10 mouse cellular contexts compared by ENCODE assay signal in genomic region chr12:112664656-112665055, GRCm38 (mm10). TPM values are rescaled to one million over a fixed set of nuclear protein-coding genes. Genes with fewer than 3 reads are reported as not detected.
DNase-seq lines count a peak whose midpoint lies in the region; ATAC-seq and TF ChIP-seq lines count a peak whose summit lies in the region.
"Had no signal": no experiment of that assay in that cellular context is flagged by ENCODE, and none has a peak within 500 bp of the region (broad histone marks: within the 10 kb centered on the region; RNA-seq: fewer than 3 reads in every experiment).

No protein-coding gene starts in this region.

- H3K4me2 ChIP-seq in intestine, embryonic 15.5 days (replicated peaks): no peak overlapping the region
- no peak overlapping the region for H3K4me2 ChIP-seq in intestine, postnatal 0 days (replicated peaks; ENCODE audit: low read depth)
- no peak overlapping the region for H3K4me2 ChIP-seq in forebrain, embryonic 11.5 days (ENCODE audit: low read depth, low read length, severe bottlenecking)
- H3K4me2 ChIP-seq in hindbrain, embryonic 14.5 days (replicated peaks): peak overlapping the region; percentile 27
- peak overlapping the region; percentile 36 for H3K4me2 ChIP-seq in neural tube, embryonic 13.5 days
- H3K4me2 ChIP-seq: liver, embryonic 13.5 days had no signal

- WGBS in intestine, embryonic 15.5 days: 53% methylated on average over 5 of the region's 5 CpGs
- WGBS in intestine, postnatal 0 days: 35% methylated on average over 5 of the region's 5 CpGs
- WGBS in forebrain, embryonic 11.5 days: 77% methylated on average over 5 of the region's 5 CpGs
- WGBS in hindbrain, embryonic 14.5 days: 37% methylated on average over 5 of the region's 5 CpGs
- 27% methylated on average over 5 of the region's 5 CpGs for WGBS in neural tube, embryonic 13.5 days

- H3K9ac ChIP-seq in intestine, embryonic 15.5 days: no peak overlapping the region
- H3K9ac ChIP-seq in intestine, postnatal 0 days (ENCODE audit: low read depth, low read length): no peak overlapping the region
- peak overlapping the region; percentile 20 for H3K9ac ChIP-seq in forebrain, embryonic 11.5 days (ENCODE audit: low read length)
- peak overlapping the region; percentile 9; the same call in 1 of the 2 replicates for H3K9ac ChIP-seq in hindbrain, embryonic 14.5 days
- peak overlapping the region; percentile 55 for H3K9ac ChIP-seq in neural tube, embryonic 13.5 days
- H3K9ac ChIP-seq: liver, embryonic 13.5 days had no signal

- no peak for ATAC-seq in intestine, embryonic 15.5 days
- no peak for ATAC-seq in intestine, postnatal 0 days
- no peak for ATAC-seq in forebrain, embryonic 11.5 days (replicated peaks; ENCODE audit: low FRiP score)
- ATAC-seq in hindbrain, embryonic 14.5 days (ENCODE audit: low FRiP score): no peak
- ATAC-seq in neural tube, embryonic 13.5 days (ENCODE audit: low read depth): no peak

- DNase-seq in forebrain, embryonic 11.5 days (ENCODE audit: low spot score): no peak
- DNase-seq in hindbrain, embryonic 14.5 days (ENCODE audit: low spot score): no peak
- no peak for DNase-seq in layer of hippocampus, adult 9-11 months
- no peak for DNase-seq in kidney, adult 11 months
- DNase-seq: liver, embryonic 13.5 days; spleen, adult 18-20 months had no signal

- H3K27ac ChIP-seq in intestine, embryonic 15.5 days: 0 out of 2 replicates have a peak overlapping the region, but pooled peaks have one; percentile 70
- no peak overlapping the region for H3K27ac ChIP-seq in intestine, postnatal 0 days (ENCODE audit: low read depth, low read length)
- peak overlapping the region; percentile 70 for H3K27ac ChIP-seq in forebrain, embryonic 11.5 days (ENCODE audit: low read depth, low read length)
- H3K27ac ChIP-seq in hindbrain, embryonic 14.5 days: peak overlapping the region; percentile 88
- H3K27ac ChIP-seq in neural tube, embryonic 13.5 days (replicated peaks): peak overlapping the region; percentile 96
- H3K27ac ChIP-seq: liver, embryonic 13.5 days had no signal

- H3K27me3 ChIP-seq in intestine, embryonic 15.5 days (replicated peaks): no peaks in the 10 kb centered on the region
- H3K27me3 ChIP-seq in intestine, postnatal 0 days (replicated peaks; ENCODE audit: control insufficient read depth, insufficient read depth, low read length): no peaks in the 10 kb centered on the region
- H3K27me3 ChIP-seq in forebrain, embryonic 11.5 days (ENCODE audit: control insufficient read depth, insufficient read depth, low read length): no peaks in the 10 kb centered on the region
- no peaks in the 10 kb centered on the region for H3K27me3 ChIP-seq in hindbrain, embryonic 14.5 days (ENCODE audit: control insufficient read depth, insufficient read depth, low read length)
- no peaks in the 10 kb centered on the region for H3K27me3 ChIP-seq in neural tube, embryonic 13.5 days
- H3K27me3 ChIP-seq: liver, embryonic 13.5 days had no signal

- H3K9me3 ChIP-seq in intestine, embryonic 15.5 days: no peaks in the 10 kb centered on the region
- no peaks in the 10 kb centered on the region for H3K9me3 ChIP-seq in intestine, postnatal 0 days (ENCODE audit: control insufficient read depth)
- no peaks in the 10 kb centered on the region for H3K9me3 ChIP-seq in forebrain, embryonic 11.5 days (ENCODE audit: control insufficient read depth, low read length)
- no peaks in the 10 kb centered on the region for H3K9me3 ChIP-seq in hindbrain, embryonic 14.5 days (ENCODE audit: control insufficient read depth, low read length)
- H3K9me3 ChIP-seq in neural tube, embryonic 13.5 days: no peaks in the 10 kb centered on the region
- H3K9me3 ChIP-seq: liver, embryonic 13.5 days had no signal

- H3K36me3 ChIP-seq in intestine, embryonic 15.5 days: peaks cover 55% of the 10 kb centered on the region
- peaks cover 73% of the 10 kb centered on the region for H3K36me3 ChIP-seq in intestine, postnatal 0 days (ENCODE audit: control insufficient read depth, insufficient read depth)
- H3K36me3 ChIP-seq in forebrain, embryonic 11.5 days (ENCODE audit: control insufficient read depth, insufficient read depth, low read length): no peaks in the 10 kb centered on the region; the same call in 1 of the 2 replicates
- H3K36me3 ChIP-seq in hindbrain, embryonic 14.5 days (replicated peaks; ENCODE audit: control insufficient read depth, insufficient read depth): peaks cover 70% of the 10 kb centered on the region
- peaks cover 67% of the 10 kb centered on the region for H3K36me3 ChIP-seq in neural tube, embryonic 13.5 days

- no peak overlapping the region for H3K4me3 ChIP-seq in intestine, embryonic 15.5 days (replicated peaks)
- no peak overlapping the region for H3K4me3 ChIP-seq in intestine, postnatal 0 days (ENCODE audit: low read depth, low read length)
- no peak overlapping the region for H3K4me3 ChIP-seq in forebrain, embryonic 11.5 days (ENCODE audit: low read depth, low read length)
- no peak overlapping the region for H3K4me3 ChIP-seq in hindbrain, embryonic 14.5 days (replicated peaks; ENCODE audit: low read length)
- no peak overlapping the region for H3K4me3 ChIP-seq in neural tube, embryonic 13.5 days
- H3K4me3 ChIP-seq: erythroblast, embryonic 14.5 days; liver, embryonic 13.5 days had no signal

- H3K4me1 ChIP-seq in intestine, embryonic 15.5 days (replicated peaks): peaks cover 85% of the 10 kb centered on the region
- peaks cover 32% of the 10 kb centered on the region for H3K4me1 ChIP-seq in intestine, postnatal 0 days (replicated peaks; ENCODE audit: control insufficient read depth, insufficient read depth, low read length)
- peaks cover 36% of the 10 kb centered on the region for H3K4me1 ChIP-seq in forebrain, embryonic 11.5 days (replicated peaks; ENCODE audit: control insufficient read depth, insufficient read depth, low read length)
- H3K4me1 ChIP-seq in hindbrain, embryonic 14.5 days (replicated peaks; ENCODE audit: control insufficient read depth, insufficient read depth, low read length): peaks cover 65% of the 10 kb centered on the region
- peaks cover 100% of the 10 kb centered on the region for H3K4me1 ChIP-seq in neural tube, embryonic 13.5 days (replicated peaks)

- no peak for TF ChIP-seq CTCF in intestine, postnatal 0 days (IDR thresholded peaks at IDR 0.05; ENCODE audit: low read depth)

RNA-seq across cellular contexts. Expression of gene Akt1, which starts 10.0 kb away (rescaled TPM):
- 128 and 141 TPM in 2 replicates for polyA plus RNA-seq in intestine, embryonic 15.5 days (2015; fragmentation: Nextera tagmentation; extraction: Ambion mirVana)
- 121 and 125 TPM in 2 replicates for polyA plus RNA-seq in intestine, postnatal 0 days (2015; fragmentation: Nextera tagmentation; extraction: Ambion mirVana)
- 99.4 and 123 TPM in 2 replicates for polyA plus RNA-seq in forebrain, embryonic 11.5 days (2014; fragmentation: Nextera tagmentation; extraction: Ambion mirVana)
- polyA plus RNA-seq in hindbrain, embryonic 14.5 days (2014; fragmentation: Nextera tagmentation; extraction: Ambion mirVana): 69.2 and 70.3 TPM in 2 replicates
- 73.4 and 101 TPM in 2 replicates for polyA plus RNA-seq in neural tube, embryonic 13.5 days (2015; fragmentation: Nextera tagmentation; extraction: Ambion mirVana)

RNA-seq across cellular contexts. Expression of gene Zbtb42, which starts 14.0 kb away (rescaled TPM):
- polyA plus RNA-seq in intestine, embryonic 15.5 days (2015; fragmentation: Nextera tagmentation; extraction: Ambion mirVana): 7.5 and 10.3 TPM in 2 replicates
- 8.1 and 8.3 TPM in 2 replicates for polyA plus RNA-seq in intestine, postnatal 0 days (2015; fragmentation: Nextera tagmentation; extraction: Ambion mirVana)
- 4.4 and 5.3 TPM in 2 replicates for polyA plus RNA-seq in forebrain, embryonic 11.5 days (2014; fragmentation: Nextera tagmentation; extraction: Ambion mirVana)
- 2.2 and 4.7 TPM in 2 replicates for polyA plus RNA-seq in hindbrain, embryonic 14.5 days (2014; fragmentation: Nextera tagmentation; extraction: Ambion mirVana)
- 2.1 TPM in 2 replicates for polyA plus RNA-seq in neural tube, embryonic 13.5 days (2015; fragmentation: Nextera tagmentation; extraction: Ambion mirVana)

RNA-seq across cellular contexts. Expression of gene Siva1, which starts 20.2 kb away (rescaled TPM):
- polyA plus RNA-seq in intestine, embryonic 15.5 days (2015; fragmentation: Nextera tagmentation; extraction: Ambion mirVana): 183 and 225 TPM in 2 replicates
- 52.6 and 54.5 TPM in 2 replicates for polyA plus RNA-seq in intestine, postnatal 0 days (2015; fragmentation: Nextera tagmentation; extraction: Ambion mirVana)
- polyA plus RNA-seq in forebrain, embryonic 11.5 days (2014; fragmentation: Nextera tagmentation; extraction: Ambion mirVana): 227 and 257 TPM in 2 replicates
- 54.2 and 58.4 TPM in 2 replicates for polyA plus RNA-seq in hindbrain, embryonic 14.5 days (2014; fragmentation: Nextera tagmentation; extraction: Ambion mirVana)
- 66.3 and 75.0 TPM in 2 replicates for polyA plus RNA-seq in neural tube, embryonic 13.5 days (2015; fragmentation: Nextera tagmentation; extraction: Ambion mirVana)

RNA-seq across cellular contexts. Expression of gene Adssl1, which starts 44.8 kb away (rescaled TPM):
- 2.1 and 2.8 TPM in 2 replicates for polyA plus RNA-seq in intestine, embryonic 15.5 days (2015; fragmentation: Nextera tagmentation; extraction: Ambion mirVana)
- polyA plus RNA-seq in intestine, postnatal 0 days (2015; fragmentation: Nextera tagmentation; extraction: Ambion mirVana): 0.57 and 0.67 TPM in 2 replicates
- 1.9 and 2.1 TPM in 2 replicates for polyA plus RNA-seq in forebrain, embryonic 11.5 days (2014; fragmentation: Nextera tagmentation; extraction: Ambion mirVana)
- polyA plus RNA-seq in hindbrain, embryonic 14.5 days (2014; fragmentation: Nextera tagmentation; extraction: Ambion mirVana): 5.3 and 5.5 TPM in 2 replicates
- polyA plus RNA-seq in neural tube, embryonic 13.5 days (2015; fragmentation: Nextera tagmentation; extraction: Ambion mirVana): 3.2 and 3.6 TPM in 2 replicates

RNA-seq across cellular contexts. Expression of gene Cep170b, which starts 55.6 kb away (rescaled TPM):
- polyA plus RNA-seq in intestine, embryonic 15.5 days (2015; fragmentation: Nextera tagmentation; extraction: Ambion mirVana): 20.1 and 22.4 TPM in 2 replicates
- polyA plus RNA-seq in intestine, postnatal 0 days (2015; fragmentation: Nextera tagmentation; extraction: Ambion mirVana): 12.7 and 13.4 TPM in 2 replicates
- 12.6 and 15.2 TPM in 2 replicates for polyA plus RNA-seq in forebrain, embryonic 11.5 days (2014; fragmentation: Nextera tagmentation; extraction: Ambion mirVana)
- polyA plus RNA-seq in hindbrain, embryonic 14.5 days (2014; fragmentation: Nextera tagmentation; extraction: Ambion mirVana): 39.5 and 41.9 TPM in 2 replicates
- polyA plus RNA-seq in neural tube, embryonic 13.5 days (2015; fragmentation: Nextera tagmentation; extraction: Ambion mirVana): 23.7 and 26.9 TPM in 2 replicates

Comparison
In these comparisons a context has a peak if more than half of its experiments do, and no peak if none do; other contexts are left out.
1. H3K4me2 ChIP-seq: peak in hindbrain, embryonic 14.5 days (single experiment) and neural tube, embryonic 13.5 days (single experiment); none in intestine, embryonic 15.5 days (single experiment), intestine, postnatal 0 days (single experiment) and forebrain, embryonic 11.5 days (single experiment).
2. H3K9ac ChIP-seq: peak in forebrain, embryonic 11.5 days (single experiment), hindbrain, embryonic 14.5 days (single experiment) and neural tube, embryonic 13.5 days (single experiment); none in intestine, embryonic 15.5 days (single experiment) and intestine, postnatal 0 days (single experiment).